Mouse (Mus musculus) kidney, embryonic 14.5 days (tissue): ENCODE data around the gene Tnfsf18. TPM values are rescaled to one million over a fixed set of nuclear protein-coding genes. Genes with fewer than 3 reads are reported as not detected.
A peak's percentile ranks its signal among the peaks of the same experiment; 100 is the strongest.

Experiments
- ATAC-seq: fragments of 200-750 bp; cut with Nextera tagmentation; 2 replicates; pipeline ENCODE4 v1.8.0; 2017; ENCODE audit warnings: moderate number of reproducible peaks, mild to moderate bottlenecking, moderate TSS enrichment, moderate library complexity; ENCODE audit not compliant: low FRiP score, low TSS enrichment
- H3K27ac ChIP-seq: fragments of 300-500 bp; sonication (generic); 2 replicates; pipeline ENCODE4 v1.5.1; 2014; ENCODE audit warnings: low read depth, mild to moderate bottlenecking, low read length, moderate library complexity, mixed read lengths
- H3K27me3 ChIP-seq: fragments of 300-500 bp; sonication (generic); 2 replicates; pipeline ENCODE4 v1.6.1; 2014; ENCODE audit warnings: mild to moderate bottlenecking, low read length; ENCODE audit not compliant: control insufficient read depth, insufficient read depth
- H3K36me3 ChIP-seq: fragments of 300-500 bp; sonication (generic); 2 replicates; pipeline ENCODE4 v1.6.1; 2014; ENCODE audit warnings: low read length, mixed read lengths; ENCODE audit not compliant: control insufficient read depth, insufficient read depth
- H3K4me1 ChIP-seq: fragments of 300-500 bp; sonication (generic); 2 replicates; pipeline ENCODE4 v1.6.1; 2014; ENCODE audit warnings: low read length, mixed read lengths; ENCODE audit not compliant: control insufficient read depth, insufficient read depth
- H3K4me2 ChIP-seq: fragments of 300-500 bp; sonication (generic); replicated peaks from 2 replicates; pipeline ENCODE4 v1.6.1; 2014; ENCODE audit warnings: low read depth, mild to moderate bottlenecking, low read length
- H3K4me3 ChIP-seq: fragments of 300-500 bp; sonication (generic); 2 replicates; pipeline ENCODE4 v1.5.1; 2014; ENCODE audit warnings: mild to moderate bottlenecking, low read length
- H3K9ac ChIP-seq: fragments of 300-500 bp; sonication (generic); 2 replicates; pipeline ENCODE4 v1.6.1; 2014; ENCODE audit warnings: low read depth, mild to moderate bottlenecking, low read length, moderate library complexity
- H3K9me3 ChIP-seq: fragments of 300-500 bp; sonication (generic); 2 replicates; pipeline ENCODE4 v1.6.1; 2016; ENCODE audit warnings: low read length; ENCODE audit not compliant: control insufficient read depth
- WGBS: fragments of 180-500 bp; shearing (Covaris S2); extraction: QIAGEN DNeasy Blood & Tissue Kit; methylation state at CpG from one replicate; pipeline ENCODE4 v1.1.7; 2014; 5-methylcytosine and 5-hydroxymethylcytosine counted together
- polyA plus RNA-seq: library from polyadenylated mRNA; unstranded; fragments of >200 nt; fragmentation: Nextera tagmentation; extraction: Ambion mirVana; gene quantifications from 2 replicates; pipeline ENCODE4 v1.2.1, GENCODE M21; 2014

Tnfsf18 gene
- polyA plus RNA-seq: not detected in 2 replicates

DNA sequence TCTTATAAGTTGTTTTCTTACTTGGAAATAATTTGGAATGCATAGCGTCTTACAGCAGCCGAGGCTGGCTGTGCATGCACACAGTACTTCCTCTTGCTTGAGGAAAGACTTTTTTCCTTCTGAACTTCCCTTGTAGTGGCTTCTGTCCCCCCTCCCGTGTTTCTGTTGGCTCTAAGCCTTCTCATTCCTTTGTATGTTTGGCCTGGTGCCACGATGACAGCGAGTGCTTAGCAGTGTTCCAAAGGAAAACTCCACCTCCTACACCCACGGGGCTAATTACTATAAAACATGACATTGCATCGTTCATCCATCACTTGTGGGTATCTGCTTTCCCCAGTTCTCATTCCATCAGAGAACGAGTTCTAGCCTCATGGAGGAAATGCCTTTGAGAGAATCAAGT lies at the start of gene Tnfsf18:
TSS of gene Tnfsf18 (plus strand) at position 313 of the 400 bp plus-strand sequence.
- 26% methylated on average over 8 of the region's 8 CpGs for WGBS
- Histone ChIP-seq H3K9me3 (no peaks in the 10 kb centered on the region), H3K36me3 (no peaks in the 10 kb centered on the region), H3K4me1 (no peaks in the 10 kb centered on the region), H3K9ac (no peak within 1 kb of the TSS), H3K27me3 (no peaks in the 10 kb centered on the region), H3K4me2 (0 out of 2 replicates have a peak within 1 kb of the TSS, but pooled peaks have one; percentile 2), H3K4me3 (no peak within 1 kb of the TSS), H3K27ac (no peak within 1 kb of the TSS; the same call in 1 of the 2 replicates)
- ATAC-seq: peak; percentile 94

DNA sequence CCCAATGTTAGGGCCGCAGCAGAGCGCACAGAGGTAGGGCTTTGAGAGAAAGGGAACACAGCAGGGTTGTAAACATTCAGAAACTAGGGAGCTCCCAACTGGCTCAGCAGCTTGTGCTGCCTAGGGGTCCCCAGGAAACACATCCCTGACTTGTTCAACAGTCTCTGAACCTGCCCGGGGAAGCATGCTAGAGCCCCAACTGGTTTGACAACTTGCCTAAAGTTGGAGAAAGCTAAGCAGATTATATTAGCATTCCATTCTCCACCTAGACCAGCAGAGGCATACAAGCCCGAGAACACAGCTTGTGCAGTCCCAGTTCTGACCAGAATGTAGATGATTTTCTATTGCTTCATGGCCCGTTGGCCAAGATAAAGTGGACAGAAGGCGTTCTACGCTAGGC lies 49.6 kb upstream of the Tnfsf18 start:
- H3K27me3 ChIP-seq: no peaks in the 10 kb centered on the region
- no peaks in the 10 kb centered on the region for H3K9me3 ChIP-seq
- H3K9ac ChIP-seq: no peak overlapping the region
- WGBS: 72% methylated on average over 7 of the region's 7 CpGs
- no peaks in the 10 kb centered on the region for H3K4me1 ChIP-seq
- no peaks in the 10 kb centered on the region for H3K36me3 ChIP-seq
- no peak overlapping the region for H3K4me3 ChIP-seq
- no peak overlapping the region for H3K4me2 ChIP-seq
- peak overlapping the region; percentile 44 for H3K27ac ChIP-seq
- peak; percentile 79 for ATAC-seq

DNA sequence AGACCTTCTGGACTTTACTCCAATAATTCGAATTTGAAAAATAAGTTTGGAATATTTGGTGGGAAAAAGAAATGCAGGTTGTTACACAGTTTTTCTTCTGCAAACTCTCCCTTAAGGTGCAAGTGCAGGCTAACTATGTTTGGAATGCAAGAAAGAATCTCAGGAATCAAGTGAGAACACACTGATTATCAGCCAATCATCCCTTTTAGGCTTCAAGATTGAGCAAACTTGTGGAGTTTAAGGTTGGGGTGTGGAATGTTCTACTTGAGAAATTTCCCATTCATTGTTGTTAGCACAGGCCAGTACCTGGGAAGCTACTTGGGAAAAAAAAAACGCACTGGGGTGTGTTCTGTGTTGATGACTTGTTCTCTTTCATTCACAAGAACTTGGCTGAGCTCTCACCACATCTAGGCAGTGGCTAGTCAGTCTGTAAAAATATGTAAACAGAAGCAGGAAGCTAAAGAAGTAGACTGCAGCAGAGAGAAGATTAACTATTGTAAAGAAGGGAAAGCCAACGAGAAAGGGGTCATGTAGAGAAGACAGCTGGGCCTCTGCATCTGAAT lies 42.7 kb upstream of the Tnfsf18 start:
- Histone ChIP-seq H3K4me3 (no peak overlapping the region), H3K4me2 (no peak overlapping the region)
- no peak for ATAC-seq

DNA sequence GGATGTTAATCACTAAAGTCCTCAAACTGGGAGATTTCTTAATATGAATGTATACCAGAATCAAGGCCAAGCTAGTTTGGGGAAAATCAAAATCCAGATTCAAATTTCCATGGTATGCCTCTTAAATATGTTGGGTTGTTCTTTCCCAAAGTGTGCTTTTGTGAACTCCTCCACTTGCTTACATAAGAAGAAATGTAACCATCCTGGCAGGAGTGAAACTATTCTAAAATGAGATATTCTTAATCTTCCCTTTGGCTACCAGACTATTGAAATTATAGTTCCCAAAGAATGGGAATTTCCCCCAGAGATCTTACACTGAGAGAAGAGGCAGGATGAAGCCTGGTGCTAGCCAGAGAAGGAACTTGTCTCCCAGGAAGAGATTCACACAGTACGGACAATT lies 42.2 kb upstream of the Tnfsf18 start:
- Histone ChIP-seq H3K9ac (no peak overlapping the region), H3K27ac (no peak overlapping the region), H3K4me2 (no peak overlapping the region), H3K4me1 (no peaks in the 10 kb centered on the region), H3K9me3 (peaks cover 4% of the 10 kb centered on the region; the same call in 1 of the 2 replicates), H3K27me3 (no peaks in the 10 kb centered on the region), H3K4me3 (no peak overlapping the region), H3K36me3 (no peaks in the 10 kb centered on the region)
- no peak for ATAC-seq
- 94% methylated on average over 1 of the region's 1 CpGs for WGBS

More for the DNA sequence above, 42.7 kb upstream of the Tnfsf18 start:
- H3K27ac ChIP-seq: no peak overlapping the region
- no peaks in the 10 kb centered on the region for H3K27me3 ChIP-seq
- no peaks in the 10 kb centered on the region for H3K36me3 ChIP-seq
- 58% methylated on average over 3 of the region's 3 CpGs for WGBS
- no peak overlapping the region for H3K9ac ChIP-seq
- H3K4me1 ChIP-seq: no peaks in the 10 kb centered on the region
- H3K9me3 ChIP-seq: peaks cover 4% of the 10 kb centered on the region; the same call in 1 of the 2 replicates

DNA sequence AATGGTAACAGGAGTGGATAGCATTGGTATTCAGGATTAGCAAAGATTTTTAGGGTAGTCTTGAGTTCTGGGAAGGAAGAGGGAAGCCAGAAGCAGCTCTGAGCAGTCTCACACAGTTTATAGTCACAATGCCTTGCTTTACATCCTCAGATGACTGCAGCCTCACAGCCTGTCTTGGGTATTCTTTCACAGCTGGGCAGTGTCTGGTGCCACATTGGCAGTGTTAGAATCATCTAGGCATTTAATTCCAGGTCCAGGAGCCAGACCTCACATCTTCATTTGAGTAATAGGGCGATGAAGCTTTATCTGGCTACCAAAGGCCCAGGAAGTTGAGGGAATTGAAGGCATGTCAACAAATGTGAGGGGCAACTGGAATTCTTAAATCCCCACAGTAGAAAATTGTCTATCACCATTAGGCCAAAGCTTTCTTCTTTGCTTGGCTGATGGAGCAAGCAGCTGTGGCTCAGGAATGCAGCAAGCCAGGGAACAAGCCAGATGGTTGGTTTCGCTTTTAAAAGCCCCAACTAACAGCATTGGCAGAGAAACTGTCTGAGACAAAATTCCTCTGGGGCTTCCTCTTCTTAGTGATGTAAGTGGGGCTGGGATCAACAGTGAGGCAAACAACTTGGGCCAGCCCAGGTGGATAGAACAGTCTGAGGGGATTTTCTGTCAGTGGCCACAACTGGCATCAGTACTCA lies 30.9 kb upstream of the Tnfsf18 start:
- no peak overlapping the region for H3K27ac ChIP-seq
- H3K27me3 ChIP-seq: no peaks in the 10 kb centered on the region
- peaks cover 10% of the 10 kb centered on the region; the same call in 1 of the 2 replicates for H3K4me1 ChIP-seq
- H3K4me2 ChIP-seq: no peak overlapping the region
- H3K9me3 ChIP-seq: no peaks in the 10 kb centered on the region
- peak; percentile 49; the same call in 1 of the 2 replicates for ATAC-seq
- 60% methylated on average over 2 of the region's 2 CpGs for WGBS
- H3K9ac ChIP-seq: no peak overlapping the region
- H3K4me3 ChIP-seq: no peak overlapping the region
- no peaks in the 10 kb centered on the region for H3K36me3 ChIP-seq

DNA sequence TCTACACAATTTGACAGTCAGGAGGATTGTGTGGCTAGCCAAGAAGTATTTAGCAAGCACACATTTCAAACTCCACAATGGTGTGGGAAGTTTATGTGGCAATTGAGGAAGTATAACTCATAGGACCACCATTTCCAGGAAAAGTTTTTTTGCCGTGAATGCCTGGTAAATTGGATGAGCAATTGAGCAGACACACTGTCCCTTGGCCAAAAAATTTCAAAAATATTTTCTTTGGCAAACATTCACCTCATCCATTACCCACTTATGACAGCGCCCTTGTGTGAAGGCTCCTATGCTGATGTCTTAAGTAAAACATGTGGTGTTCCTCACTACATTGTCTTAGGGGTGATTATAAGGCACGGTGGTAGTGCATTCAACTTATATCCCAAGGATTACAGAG lies 17.2 kb upstream of the Tnfsf18 start:
- no peak for ATAC-seq
- H3K27ac ChIP-seq: no peak overlapping the region

DNA sequence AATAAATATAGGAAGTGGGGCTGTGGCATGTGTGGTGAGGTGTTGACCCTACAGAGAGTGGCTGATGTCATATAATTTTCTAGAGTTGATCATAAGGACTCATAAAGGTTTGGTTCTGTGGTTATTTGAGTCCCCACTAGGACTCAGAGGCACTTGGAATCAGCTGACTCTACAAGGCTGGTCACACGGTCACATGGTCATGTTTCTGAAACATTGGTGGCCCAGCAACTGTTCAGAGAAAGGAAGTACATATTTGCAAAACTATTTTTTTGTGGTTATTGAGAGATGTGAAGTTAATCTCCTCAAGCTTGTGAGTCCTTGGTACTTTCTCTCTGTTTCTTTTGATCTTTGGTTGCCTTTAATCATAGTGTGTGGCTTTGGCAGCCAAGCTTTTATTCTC lies 14.6 kb upstream of the Tnfsf18 start:
- Histone ChIP-seq H3K9ac (no peak overlapping the region), H3K27ac (no peak overlapping the region), H3K4me3 (no peak overlapping the region), H3K36me3 (no peaks in the 10 kb centered on the region), H3K27me3 (no peaks in the 10 kb centered on the region), H3K4me2 (no peak overlapping the region), H3K4me1 (no peaks in the 10 kb centered on the region), H3K9me3 (no peaks in the 10 kb centered on the region)
- WGBS: 86% methylated on average over 1 of the region's 1 CpGs
- no peak for ATAC-seq

More for the DNA sequence above, 17.2 kb upstream of the Tnfsf18 start:
- Histone ChIP-seq H3K9ac (no peak overlapping the region), H3K9me3 (no peaks in the 10 kb centered on the region), H3K36me3 (no peaks in the 10 kb centered on the region), H3K4me1 (no peaks in the 10 kb centered on the region), H3K27me3 (no peaks in the 10 kb centered on the region), H3K4me3 (no peak overlapping the region), H3K4me2 (no peak overlapping the region)
- WGBS: 70% methylated on average over 3 of the region's 3 CpGs

DNA sequence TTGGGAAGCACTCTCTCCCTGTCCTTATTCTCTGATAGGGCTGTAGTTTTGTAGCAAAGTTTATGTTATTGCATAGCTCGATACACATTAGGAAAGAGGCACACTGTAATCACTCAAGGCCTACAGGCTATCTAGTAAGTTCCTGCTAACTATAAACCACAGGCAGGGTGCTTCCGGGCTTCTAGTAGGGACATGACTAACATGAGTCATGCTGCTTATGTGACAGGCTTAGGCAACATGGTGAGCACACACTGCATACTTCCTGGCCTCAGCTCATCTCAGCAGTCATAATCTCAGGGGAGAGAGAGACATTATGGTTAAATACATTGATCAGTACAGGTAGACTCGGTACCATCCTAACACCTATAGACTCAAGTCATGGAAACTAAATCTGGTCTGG lies 12.2 kb upstream of the Tnfsf18 start:
- WGBS: 86% methylated on average over 3 of the region's 3 CpGs

DNA sequence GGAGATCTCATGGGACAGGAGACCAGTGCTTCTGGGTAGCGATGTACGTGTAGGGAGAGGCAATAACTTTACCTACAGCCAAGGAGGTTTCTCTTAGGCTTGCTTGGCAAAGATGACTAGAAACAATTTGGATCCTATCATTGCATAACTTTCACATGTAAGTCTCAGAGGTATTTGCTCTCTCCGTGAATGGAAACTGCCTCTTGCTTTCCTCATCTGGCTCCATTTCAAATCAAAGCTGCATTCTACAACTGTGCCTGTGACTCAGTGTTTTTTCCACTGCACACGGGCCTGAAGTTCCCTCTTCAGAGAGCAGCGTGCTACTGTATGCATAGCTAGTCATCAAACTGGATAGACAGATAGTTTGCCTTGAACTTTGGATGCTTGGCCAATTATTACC lies 7.4 kb upstream of the Tnfsf18 start:
- no peak for ATAC-seq
- Histone ChIP-seq H3K27me3 (no peaks in the 10 kb centered on the region), H3K4me3 (no peak overlapping the region), H3K4me2 (no peak overlapping the region), H3K9ac (no peak overlapping the region), H3K36me3 (no peaks in the 10 kb centered on the region), H3K4me1 (no peaks in the 10 kb centered on the region), H3K9me3 (no peaks in the 10 kb centered on the region), H3K27ac (no peak overlapping the region)
- 83% methylated on average over 5 of the region's 5 CpGs for WGBS

More for the DNA sequence above, 12.2 kb upstream of the Tnfsf18 start:
- no peaks in the 10 kb centered on the region for H3K4me1 ChIP-seq
- H3K4me3 ChIP-seq: no peak overlapping the region
- H3K27me3 ChIP-seq: no peaks in the 10 kb centered on the region
- no peak overlapping the region for H3K4me2 ChIP-seq
- H3K9ac ChIP-seq: no peak overlapping the region
- ATAC-seq: no peak
- no peaks in the 10 kb centered on the region for H3K9me3 ChIP-seq
- H3K36me3 ChIP-seq: no peaks in the 10 kb centered on the region
- H3K27ac ChIP-seq: no peak overlapping the region
